Mouse (Mus musculus) C2C12 (cell line): ENCODE measurements around the gene Mgll.

Experiments used
- CEBPB ChIP-seq: IDR thresholded peaks from one replicate; pipeline ENCODE4 v1.6.1; 2011; ENCODE audit warnings: low read depth, mild to moderate bottlenecking, control low read depth, moderate library complexity
- CTCF ChIP-seq: IDR thresholded peaks from one replicate; pipeline ENCODE4 v1.5.1; 2011; ENCODE audit not compliant: control insufficient read depth, insufficient read depth, insufficient read length
- FOSL1 ChIP-seq: IDR thresholded peaks from one replicate; pipeline ENCODE4 v1.8.0; 2011; ENCODE audit warnings: mild to moderate bottlenecking, low read length; ENCODE audit not compliant: poor library complexity, insufficient read depth, severe bottlenecking
- MAX ChIP-seq: IDR thresholded peaks from one replicate; pipeline ENCODE4 v1.6.1; 2011; ENCODE audit warnings: mild to moderate bottlenecking, control low read depth
- MYOD1 ChIP-seq: IDR thresholded peaks from one replicate; pipeline ENCODE4 v1.6.1; 2011; ENCODE audit warnings: low read depth; ENCODE audit not compliant: control insufficient read depth, insufficient read length
- MYOG ChIP-seq: IDR thresholded peaks from one replicate; pipeline ENCODE4 v1.6.1; 2011; ENCODE audit not compliant: control insufficient read depth, insufficient read length; ENCODE audit errors: extremely low read depth
- USF1 ChIP-seq: IDR thresholded peaks from one replicate; pipeline ENCODE4 v1.6.1; 2011; ENCODE audit warnings: low read depth, mild to moderate bottlenecking, control low read depth, moderate library complexity

DNA sequence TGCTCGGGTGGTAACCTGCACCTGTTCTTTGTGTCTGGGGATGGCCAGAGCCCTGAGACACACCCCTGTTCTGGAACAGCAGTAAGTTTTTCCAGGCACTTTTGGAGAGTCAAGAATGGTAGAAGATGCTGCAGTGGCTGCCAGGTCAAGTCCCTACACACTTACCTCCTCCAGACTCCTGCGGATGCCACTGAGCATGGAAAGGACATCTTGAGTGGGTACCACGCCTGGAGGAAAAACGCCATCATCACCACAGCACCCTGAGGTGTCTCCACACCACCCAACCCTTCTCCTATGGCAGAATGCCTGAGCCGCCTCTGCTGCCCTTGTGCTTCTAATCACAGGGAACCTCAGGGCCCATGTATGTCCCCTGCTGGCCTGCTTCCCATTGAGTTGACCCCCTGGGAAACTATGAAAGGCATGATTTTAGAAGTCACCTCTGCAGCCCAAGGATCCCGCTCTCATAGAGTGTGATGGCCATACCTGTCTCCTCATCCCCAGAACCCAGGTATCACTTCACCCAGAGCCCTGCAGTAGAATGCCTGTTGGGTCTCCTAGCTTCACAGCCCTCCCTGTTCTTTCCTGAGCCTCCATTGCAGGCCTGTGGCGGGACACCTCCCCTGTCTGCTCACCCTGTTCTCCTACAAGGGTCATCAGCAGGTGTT is 120.8 kb downstream of the Mgll start:
- TF ChIP-seq MAX (no peak), CTCF (no peak), MYOD1 (no peak), MYOG (no peak), CEBPB (no peak), USF1 (no peak), FOSL1 (no peak)
